Mouse (Mus musculus) heart, adult 18-20 months (tissue): ENCODE results near the gene Sf1. TPM values are rescaled to one million over a fixed set of nuclear protein-coding genes. Genes with fewer than 3 reads are reported as not detected.

Experiments
- DNase-seq, 2 experiments: peaks; one replicate each; pipeline ENCODE4 v3.0.0; 2021 to 2022; ENCODE audit warnings: mixed read lengths in 1 of 2
- total RNA-seq, 2 experiments: library from RNA; stranded (reverse); gene quantifications; 2 replicates each; pipeline ENCODE4 v1.2.3; 2021

Gene Sf1
- total RNA-seq, 2 experiments from 2014 or later: 66.5 to 94.7 TPM

GRCm38 (mm10) chr19:6398447-6399284, 35.2 kb downstream of the Sf1 start:
- peak; percentile 86 to 92 for DNase-seq

GRCm38 (mm10) chr19:6399285-6400095, 36.0 kb downstream of the Sf1 start, which contains the start of gene Rasgrp2:
Gene Rasgrp2, plus strand, starts transcription at chr19:6399340.
- peak; percentile 81 to 93 for DNase-seq

GRCm38 (mm10) chr19:6400096-6401086, 36.9 kb downstream of the Sf1 start:
- DNase-seq: peak; percentile 48 to 57

- DNase-seq: peak; percentile 90
Observed at GRCm38 (mm10) chr19:6401131-6401815, 37.8 kb downstream of the Sf1 start.

- DNase-seq: peak; percentile 69 to 82
Observed at GRCm38 (mm10) chr19:6401951-6402350, 38.5 kb downstream of the Sf1 start.

GRCm38 (mm10) chr19:6403869-6404268, 40.4 kb downstream of the Sf1 start:
- no peak for DNase-seq

GRCm38 (mm10) chr19:6405433-6405832, 41.9 kb downstream of the Sf1 start:
- DNase-seq: no peak

GRCm38 (mm10) chr19:6407109-6407508, 43.6 kb downstream of the Sf1 start:
- no peak for DNase-seq

- no peak for DNase-seq
Observed at GRCm38 (mm10) chr19:6407816-6408510, 44.5 kb downstream of the Sf1 start.

- peak in 1 of 2 experiments; percentile 63 for DNase-seq
Observed at GRCm38 (mm10) chr19:6408749-6409148, 45.3 kb downstream of the Sf1 start.

- DNase-seq: no peak
Observed at GRCm38 (mm10) chr19:6409176-6409575, 45.7 kb downstream of the Sf1 start.

- no peak for DNase-seq
Observed at GRCm38 (mm10) chr19:6409936-6410335, 46.4 kb downstream of the Sf1 start.

- DNase-seq: peak in 1 of 2 experiments; percentile 62
Observed at GRCm38 (mm10) chr19:6412798-6413197, 49.3 kb downstream of the Sf1 start.

- no peak for DNase-seq
Observed at GRCm38 (mm10) chr19:6415454-6415853, 52.0 kb downstream of the Sf1 start.

- no peak for DNase-seq
Observed at GRCm38 (mm10) chr19:6416124-6416770, 52.8 kb downstream of the Sf1 start.

- no peak for DNase-seq
Observed at GRCm38 (mm10) chr19:6416894-6417761, 53.6 kb downstream of the Sf1 start.

GRCm38 (mm10) chr19:6418233-6418879, 54.9 kb downstream of the Sf1 start, which contains the start of gene Nrxn2:
Gene Nrxn2, plus strand, starts transcription at chr19:6418731.
- peak; percentile 88 to 91 for DNase-seq

GRCm38 (mm10) chr19:6418984-6419692, 55.6 kb downstream of the Sf1 start:
- no peak for DNase-seq
